Mouse (Mus musculus): Measurements from ENCODE around the gene Usp39. TPM values are rescaled to one million over a fixed set of nuclear protein-coding genes. Genes with fewer than 3 reads are reported as not detected.

The Usp39 gene
- total RNA-seq, 2 experiments from 2014 or later, result 31.4 to 36.4 TPM

Other genes starting within 250 kb of the Usp39 start
- 10 to 100 TPM; 92.1 to 96.4 TPM for gene St3gal5, start 247.6 kb downstream of the Usp39 start, total RNA-seq (2021)
- 1 to 10 TPM; 2.3 to 2.8 TPM for gene Atoh8, start 109.6 kb downstream of the Usp39 start, total RNA-seq (2021)
- not detected for gene Sftpb, start 40.6 kb downstream of the Usp39 start, total RNA-seq (2021)
- 10 to 100 TPM; 13.1 to 15.8 TPM for gene 0610030E20Rik, start 2.1 kb upstream of the Usp39 start, total RNA-seq (2021)
- gene Tmem150a, start 10.3 kb upstream of the Usp39 start, total RNA-seq (2021), result 10 to 100 TPM in 1 of 2 experiments, 1 to 10 TPM in 1; 8.5 to 11.9 TPM
- 10 to 100 TPM; 75.9 to 83.5 TPM for gene Rnf181, start 21.8 kb upstream of the Usp39 start, total RNA-seq (2021)
- 1 to 10 TPM; 3.9 to 4.6 TPM for gene Vamp5, start 35.3 kb upstream of the Usp39 start, total RNA-seq (2021)
- 10 to 100 TPM; 14.3 to 16.2 TPM for gene Vamp8, start 45.5 kb upstream of the Usp39 start, total RNA-seq (2021)
- gene Ggcx, start 69.1 kb upstream of the Usp39 start, total RNA-seq (2021), result 10 to 100 TPM; 19.8 to 22.4 TPM
- gene Mat2a, start 94.4 kb upstream of the Usp39 start, total RNA-seq (2021), result 100 to 1,000 TPM; 155 to 171 TPM
- gene Sh2d6, start 176.5 kb upstream of the Usp39 start, total RNA-seq (2021), result 1 to 10 TPM in 1 of 2 experiments, under 1 TPM in 1; 0.62 to 1.3 TPM
- 1 to 10 TPM; 3.5 to 4.0 TPM for gene Capg, start 199.2 kb upstream of the Usp39 start, total RNA-seq (2021)

Measured in layer of hippocampus, postnatal 25 days (tissue).